Mouse (Mus musculus) limb, embryonic 12.5 days (tissue): ENCODE data around the gene Ppm1e. TPM values are rescaled to one million over a fixed set of nuclear protein-coding genes. Genes with fewer than 3 reads are reported as not detected.

ENCODE experiments used
- ATAC-seq: fragments of 200-750 bp; cut with Nextera tagmentation; 2 replicates; pipeline ENCODE4 v1.8.0; 2017; ENCODE audit warnings: low read depth, moderate TSS enrichment; ENCODE audit not compliant: insufficient number of reproducible peaks, insufficient read depth, low FRiP score, low TSS enrichment
- H3K27ac ChIP-seq: fragments of 300-500 bp; sonication (generic); 2 replicates; pipeline ENCODE4 v1.5.1; 2016; ENCODE audit warnings: mild to moderate bottlenecking, moderate library complexity
- H3K27me3 ChIP-seq: fragments of 300-500 bp; sonication (generic); 2 replicates; pipeline ENCODE4 v1.6.1; 2016; ENCODE audit warnings: mild to moderate bottlenecking, moderate library complexity
- H3K36me3 ChIP-seq: fragments of 300-500 bp; sonication (generic); 2 replicates; pipeline ENCODE4 v1.6.1; 2016; ENCODE audit warnings: mild to moderate bottlenecking, moderate library complexity
- H3K4me1 ChIP-seq: fragments of 300-500 bp; sonication (generic); replicated peaks from 2 replicates; pipeline ENCODE4 v1.6.1; 2016
- H3K4me2 ChIP-seq: fragments of 300-500 bp; sonication (generic); 2 replicates; pipeline ENCODE4 v1.6.1; 2016; ENCODE audit warnings: mild to moderate bottlenecking, moderate library complexity
- H3K4me3 ChIP-seq: fragments of 300-500 bp; sonication (generic); replicated peaks from 2 replicates; pipeline ENCODE4 v1.5.1; 2016; ENCODE audit warnings: mild to moderate bottlenecking
- H3K9ac ChIP-seq: fragments of 300-500 bp; sonication (generic); replicated peaks from 2 replicates; pipeline ENCODE4 v1.6.1; 2016; ENCODE audit warnings: mild to moderate bottlenecking, moderate library complexity
- H3K9me3 ChIP-seq: fragments of 300-500 bp; sonication (generic); 2 replicates; pipeline ENCODE4 v1.6.1; 2016; ENCODE audit warnings: mild to moderate bottlenecking, moderate library complexity
- WGBS: fragments of 180-500 bp; shearing (Covaris S2); methylation state at CpG from one replicate; pipeline ENCODE4 v1.1.7; 2016; 5-methylcytosine and 5-hydroxymethylcytosine counted together
- polyA plus RNA-seq: library from polyadenylated mRNA; unstranded; fragments of >200 nt; fragmentation: Nextera tagmentation; extraction: Ambion mirVana; gene quantifications from 2 replicates; pipeline ENCODE4 v1.2.1, GENCODE M21; 2016

The Ppm1e gene
- polyA plus RNA-seq: 2.1 and 3.0 TPM in 2 replicates

DNA sequence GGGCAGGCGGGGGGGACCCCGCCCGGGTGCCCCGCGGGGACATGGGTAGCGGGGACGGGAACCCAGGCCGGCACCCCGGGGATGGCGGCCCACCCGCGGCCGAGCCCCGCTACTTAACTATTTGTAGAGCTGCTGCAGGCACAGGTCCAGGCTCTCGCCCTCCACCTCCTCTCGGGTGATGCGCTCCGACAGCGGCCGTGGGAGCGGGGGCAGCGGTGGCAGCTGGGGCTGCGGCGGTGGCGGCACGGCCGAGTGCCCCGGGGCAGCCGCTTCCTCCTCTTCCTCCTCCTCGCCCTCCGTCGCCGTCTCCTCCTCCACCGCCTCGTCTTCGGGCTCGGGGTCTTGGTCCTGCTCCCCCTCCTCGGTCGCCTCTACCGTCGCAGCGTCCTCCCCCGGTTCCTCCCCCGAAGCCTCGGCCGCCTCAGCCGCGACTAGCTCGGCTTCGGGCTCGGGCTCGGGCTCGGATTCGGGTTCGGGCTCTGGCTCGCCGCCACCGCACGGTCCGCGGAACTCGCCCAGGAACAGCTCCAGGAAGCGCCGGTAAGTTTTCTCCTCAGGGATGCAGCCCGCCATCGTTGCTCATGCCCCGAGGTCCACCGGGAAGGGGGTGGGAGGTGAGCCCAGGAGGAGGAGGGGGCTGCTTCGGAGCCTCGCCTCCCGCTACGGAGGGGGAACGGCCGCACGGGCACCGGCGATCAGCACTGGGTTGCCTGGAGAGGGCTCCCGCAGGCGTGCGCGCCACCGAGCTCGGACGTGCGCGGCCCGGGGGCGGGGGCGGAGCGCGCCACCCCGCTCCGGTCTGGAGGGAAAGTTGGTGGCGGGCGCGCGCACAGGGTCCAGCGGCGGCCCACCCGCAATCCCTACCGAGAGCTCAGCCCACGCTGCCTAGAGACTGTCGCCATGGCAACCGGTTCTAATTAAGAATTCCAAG lies at the start of gene Ppm1e:
Gene Ppm1e, minus strand, starts transcription at position 693 of the 931 bp plus-strand sequence.
- no peaks in the 10 kb centered on the region for H3K36me3 ChIP-seq

DNA sequence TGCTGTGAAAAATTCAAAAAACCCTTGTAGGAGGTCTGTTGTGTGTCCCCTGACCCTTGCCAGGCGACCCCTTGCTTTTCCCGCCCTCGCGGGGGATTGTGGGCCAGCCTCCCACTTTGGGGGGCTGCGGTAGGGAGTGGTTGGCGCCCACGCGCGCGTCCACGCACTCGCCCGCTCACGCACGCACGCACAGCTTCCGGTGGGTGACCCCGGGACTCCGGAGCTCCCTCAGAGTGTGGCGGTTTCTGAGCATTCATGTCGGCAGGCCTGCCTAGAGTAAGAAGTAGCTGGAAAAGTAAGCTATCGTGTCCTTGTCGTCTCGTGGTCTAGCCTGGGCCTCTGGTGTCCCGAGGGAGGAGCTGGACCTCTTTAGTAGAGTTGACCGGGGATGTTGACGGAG lies 46.1 kb upstream of the Ppm1e start, which contains the start of the genes Rad51c and Tex14:
Gene Rad51c, minus strand, starts transcription at position 79 of the 400 bp plus-strand sequence.
Gene Tex14, plus strand, starts transcription at position 190 of the 400 bp plus-strand sequence.
- WGBS: 81% methylated on average over 27 of the region's 27 CpGs
- Histone ChIP-seq H3K36me3 (peaks cover 20% of the 10 kb centered on the region), H3K27ac (peak within 1 kb of the TSS; percentile 97), H3K4me2 (peak within 1 kb of the TSS; percentile 63), H3K9me3 (no peaks in the 10 kb centered on the region), H3K27me3 (no peaks in the 10 kb centered on the region), H3K4me3 (peak within 1 kb of the TSS; percentile 56), H3K9ac (peak within 1 kb of the TSS; percentile 78), H3K4me1 (peaks cover 3% of the 10 kb centered on the region)
- ATAC-seq: no peak

More for the DNA sequence above, at the start of gene Ppm1e:
- Histone ChIP-seq H3K9ac (peak within 1 kb of the TSS; percentile 67), H3K27ac (no peak within 1 kb of the TSS), H3K4me3 (peak within 1 kb of the TSS; percentile 65), H3K27me3 (peaks cover 47% of the 10 kb centered on the region), H3K9me3 (no peaks in the 10 kb centered on the region), H3K4me1 (peaks cover 13% of the 10 kb centered on the region), H3K4me2 (peak within 1 kb of the TSS; percentile 98)
- WGBS: under 1% methylated on average over 95 of the region's 104 CpGs
- ATAC-seq: peak; percentile 90

DNA sequence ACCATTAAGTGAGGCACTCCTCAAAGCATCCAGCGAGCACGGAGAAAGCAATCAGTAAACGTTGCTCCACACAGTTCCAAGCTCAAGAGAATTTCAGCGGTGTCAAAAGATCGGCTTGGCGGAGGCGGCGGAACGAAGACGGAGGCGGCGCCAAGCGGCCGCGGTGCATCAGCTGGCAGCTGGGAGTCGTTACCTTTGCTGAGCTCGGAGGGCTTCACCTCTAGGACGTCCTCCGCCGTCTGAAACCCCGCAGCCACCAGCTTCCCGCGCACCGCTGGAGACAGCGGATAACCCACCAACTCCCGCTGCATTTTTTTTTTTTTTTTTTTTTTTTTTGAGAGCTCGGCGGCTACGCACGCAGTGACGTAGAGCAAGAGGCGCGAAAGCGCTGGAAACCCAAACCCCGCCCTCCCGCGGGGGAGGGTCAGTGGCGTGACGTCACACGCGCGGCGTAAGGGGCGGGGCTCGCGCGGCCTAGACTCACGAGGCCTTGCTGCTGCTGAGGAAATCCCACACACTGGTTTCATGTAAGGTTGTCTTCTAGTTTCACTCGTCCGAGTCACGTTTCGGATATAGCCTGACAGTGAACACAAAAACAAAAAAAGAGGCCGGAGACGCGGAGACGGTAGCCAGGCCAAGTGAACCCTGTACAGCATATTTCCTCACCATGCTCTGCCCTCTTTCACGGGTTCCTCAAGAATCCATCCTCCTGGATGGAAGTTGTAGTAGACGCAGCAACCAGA lies 45.5 kb upstream of the Ppm1e start:
- peaks cover 3% of the 10 kb centered on the region for H3K4me1 ChIP-seq
- 3% methylated on average over 58 of the region's 58 CpGs for WGBS

DNA sequence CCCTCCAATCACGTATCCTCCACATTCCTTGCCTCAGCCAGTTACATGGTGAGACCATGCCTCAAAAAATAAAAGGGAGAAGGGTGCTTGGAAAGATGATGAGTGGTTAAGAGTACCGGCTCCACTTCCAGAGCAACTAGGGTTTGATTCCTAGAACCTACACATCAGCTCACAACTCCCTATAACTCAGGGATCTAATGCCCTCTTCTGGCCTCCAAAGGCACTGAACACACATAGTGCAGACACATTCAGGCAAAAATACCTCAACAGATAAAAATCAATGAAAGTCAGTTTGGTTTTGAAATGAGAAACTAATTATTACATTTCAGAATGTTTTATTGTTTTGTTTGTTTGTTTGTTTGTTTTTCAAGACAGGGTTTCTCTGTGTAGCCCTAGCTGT lies 39.6 kb upstream of the Ppm1e start:
- H3K4me2 ChIP-seq: no peak overlapping the region
- H3K4me1 ChIP-seq: no peaks in the 10 kb centered on the region
- H3K27me3 ChIP-seq: no peaks in the 10 kb centered on the region
- no peak for ATAC-seq
- H3K9ac ChIP-seq: no peak overlapping the region
- H3K4me3 ChIP-seq: no peak overlapping the region
- H3K36me3 ChIP-seq: peaks cover 35% of the 10 kb centered on the region
- no peaks in the 10 kb centered on the region for H3K9me3 ChIP-seq
- no peak overlapping the region for H3K27ac ChIP-seq
- WGBS: 92% methylated on average over 2 of the region's 2 CpGs

More for the DNA sequence above, 45.5 kb upstream of the Ppm1e start:
- Histone ChIP-seq H3K27ac (peak overlapping the region; percentile 97), H3K9me3 (no peaks in the 10 kb centered on the region), H3K9ac (peak overlapping the region; percentile 78), H3K36me3 (peaks cover 20% of the 10 kb centered on the region), H3K27me3 (no peaks in the 10 kb centered on the region), H3K4me3 (peak overlapping the region; percentile 56), H3K4me2 (peak overlapping the region; percentile 63)
- ATAC-seq: peak; percentile 88

DNA sequence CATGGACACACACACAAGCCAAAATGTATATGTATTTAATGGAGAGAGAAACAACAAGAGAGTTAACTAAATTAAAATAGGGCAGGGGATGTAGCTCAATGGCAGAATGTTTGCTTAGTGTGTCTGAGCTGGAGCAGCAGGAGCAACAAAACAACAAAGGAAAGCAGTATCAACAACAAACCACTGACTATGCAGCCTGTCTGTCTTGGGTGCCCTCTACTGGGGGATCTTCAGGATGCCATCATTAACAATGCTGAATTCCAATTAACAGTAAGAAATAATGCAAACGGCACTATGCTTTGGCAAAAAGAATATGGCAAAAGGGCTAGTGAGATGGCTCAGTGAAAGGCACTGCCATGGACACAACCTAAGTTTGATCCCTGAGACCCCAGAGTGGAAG lies 35.0 kb upstream of the Ppm1e start:
- Histone ChIP-seq H3K27me3 (no peaks in the 10 kb centered on the region), H3K4me2 (no peak overlapping the region), H3K36me3 (peaks cover 41% of the 10 kb centered on the region), H3K27ac (no peak overlapping the region), H3K9me3 (no peaks in the 10 kb centered on the region), H3K9ac (no peak overlapping the region), H3K4me1 (no peaks in the 10 kb centered on the region), H3K4me3 (no peak overlapping the region)
- ATAC-seq: no peak
- WGBS: 51% methylated on average over 1 of the region's 1 CpGs

GRCm38 (mm10) chr11:87385676-87386075 lies 26.9 kb upstream of the Ppm1e start:
- H3K9me3 ChIP-seq: no peaks in the 10 kb centered on the region
- no peaks in the 10 kb centered on the region for H3K27me3 ChIP-seq
- ATAC-seq: no peak
- H3K4me1 ChIP-seq: no peaks in the 10 kb centered on the region
- H3K9ac ChIP-seq: no peak overlapping the region
- WGBS: 97% methylated on average over 1 of the region's 1 CpGs
- peaks cover 16% of the 10 kb centered on the region for H3K36me3 ChIP-seq
- no peak overlapping the region for H3K4me3 ChIP-seq
- no peak overlapping the region for H3K27ac ChIP-seq
- no peak overlapping the region for H3K4me2 ChIP-seq

- H3K27me3 ChIP-seq: no peaks in the 10 kb centered on the region
- no peak for ATAC-seq
- H3K9me3 ChIP-seq: no peaks in the 10 kb centered on the region
- H3K4me2 ChIP-seq: no peak overlapping the region
- peaks cover 11% of the 10 kb centered on the region for H3K36me3 ChIP-seq
- no peak overlapping the region for H3K9ac ChIP-seq
- WGBS: 96% methylated on average over 4 of the region's 4 CpGs
- H3K4me1 ChIP-seq: no peaks in the 10 kb centered on the region
- H3K4me3 ChIP-seq: no peak overlapping the region
- H3K27ac ChIP-seq: no peak overlapping the region
These were observed 25.7 kb upstream of the Ppm1e start for GRCm38 (mm10) chr11:87384551-87384950.

GRCm38 (mm10) chr11:87367865-87368580 lies 9.2 kb upstream of the Ppm1e start:
- H3K9me3 ChIP-seq: no peaks in the 10 kb centered on the region
- H3K36me3 ChIP-seq: no peaks in the 10 kb centered on the region
- peaks cover 4% of the 10 kb centered on the region for H3K27me3 ChIP-seq
- WGBS: 49% methylated on average over 9 of the region's 9 CpGs
- no peak overlapping the region for H3K4me2 ChIP-seq
- no peaks in the 10 kb centered on the region for H3K4me1 ChIP-seq
- ATAC-seq: no peak
- no peak overlapping the region for H3K9ac ChIP-seq
- no peak overlapping the region for H3K4me3 ChIP-seq
- no peak overlapping the region for H3K27ac ChIP-seq

DNA sequence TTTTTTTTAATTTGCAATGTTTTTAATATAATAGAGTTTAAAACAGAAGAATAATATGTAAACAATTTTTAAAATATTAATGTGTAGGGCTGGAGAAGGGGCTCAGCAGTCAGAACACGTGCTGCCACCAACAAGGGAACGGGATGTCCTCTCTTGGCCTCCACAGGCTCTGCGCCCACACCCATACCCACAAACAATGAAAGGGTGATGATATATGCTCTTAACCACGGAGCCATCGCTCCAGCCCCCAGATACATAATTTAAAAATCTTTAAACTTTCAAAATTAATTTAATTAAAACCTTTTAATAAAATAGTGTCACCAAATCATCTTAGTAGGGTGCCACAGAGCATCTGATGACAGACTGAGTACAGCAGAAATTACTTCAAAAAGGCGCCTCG lies 8.2 kb upstream of the Ppm1e start:
- Histone ChIP-seq H3K9me3 (no peaks in the 10 kb centered on the region), H3K36me3 (no peaks in the 10 kb centered on the region), H3K27ac (no peak overlapping the region), H3K9ac (no peak overlapping the region), H3K4me1 (no peaks in the 10 kb centered on the region), H3K4me2 (no peak overlapping the region), H3K4me3 (no peak overlapping the region), H3K27me3 (peaks cover 4% of the 10 kb centered on the region)
- WGBS: 85% methylated on average over 7 of the region's 7 CpGs
- no peak for ATAC-seq

GRCm38 (mm10) chr11:87365120-87365519 lies 6.3 kb upstream of the Ppm1e start:
- Histone ChIP-seq H3K9me3 (no peaks in the 10 kb centered on the region), H3K4me2 (no peak overlapping the region), H3K27ac (no peak overlapping the region), H3K36me3 (no peaks in the 10 kb centered on the region), H3K4me1 (no peaks in the 10 kb centered on the region), H3K9ac (no peak overlapping the region), H3K4me3 (no peak overlapping the region), H3K27me3 (peaks cover 10% of the 10 kb centered on the region)
- ATAC-seq: no peak
- 92% methylated on average over 5 of the region's 5 CpGs for WGBS

- Histone ChIP-seq H3K4me1 (peaks cover 13% of the 10 kb centered on the region), H3K27ac (no peak overlapping the region), H3K27me3 (peaks cover 47% of the 10 kb centered on the region), H3K4me3 (peak overlapping the region; percentile 65), H3K9me3 (no peaks in the 10 kb centered on the region), H3K4me2 (peak overlapping the region; percentile 98), H3K36me3 (no peaks in the 10 kb centered on the region), H3K9ac (peak overlapping the region; percentile 67; the same call in 1 of the 2 replicates)
- ATAC-seq: no peak
- 16% methylated on average over 10 of the region's 10 CpGs for WGBS
These were observed 414 bp upstream of the Ppm1e start for GRCm38 (mm10) chr11:87359262-87359612.
